Mouse (Mus musculus): ENCODE measurements at regions not wholly inside any gene's neighbourhood (a gene's known extent, or its start where the extent isn't known, plus 50 kb on each side); places are given as distances from the start of the nearest gene placed in this dataset.

DNA sequence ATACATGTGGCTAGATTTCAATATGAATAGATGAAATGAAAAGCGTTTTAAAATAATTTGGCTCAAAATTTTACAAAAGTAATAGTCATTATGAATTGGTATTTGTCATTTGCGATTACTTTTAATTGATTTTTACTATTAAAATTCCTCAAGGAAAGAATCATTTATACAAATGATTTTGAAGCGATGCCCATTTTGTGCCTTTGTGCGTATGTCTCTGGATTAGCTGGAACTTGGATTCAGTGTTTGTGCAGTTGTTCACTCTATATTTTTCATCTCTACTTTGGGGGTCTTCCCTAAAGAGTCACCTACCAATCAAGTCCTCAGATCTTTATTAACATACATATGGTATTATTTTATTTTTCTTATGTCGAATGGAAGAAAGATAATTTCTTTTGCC, 274.3 kb downstream of the Ptprc start:
- Histone ChIP-seq H3K9me3 (replicated peaks; ENCODE audit: control insufficient read depth, low read length) (no peaks in the 10 kb centered on the region), H3K9ac (ENCODE audit: low read depth, low read length) (no peak overlapping the region), H3K36me3 (ENCODE audit: control insufficient read depth, insufficient read depth) (no peaks in the 10 kb centered on the region), H3K4me2 (ENCODE audit: low read depth, low read length) (peak overlapping the region; percentile 79), H3K4me1 (ENCODE audit: control insufficient read depth, low read depth, low read length) (no peaks in the 10 kb centered on the region; the same call in none of the 2 replicates), H3K27me3 (ENCODE audit: control insufficient read depth, insufficient read depth, low read depth, low read length) (no peaks in the 10 kb centered on the region), H3K4me3 (ENCODE audit: low read depth, low read length) (no peak overlapping the region; the same call in 1 of the 2 replicates), H3K27ac (ENCODE audit: low read length) (no peak overlapping the region)
- ATAC-seq (ENCODE audit: low read depth): no peak
- WGBS (ENCODE audit: insufficient replicate concordance): 61% methylated on average over 5 of the region's 5 CpGs

DNA sequence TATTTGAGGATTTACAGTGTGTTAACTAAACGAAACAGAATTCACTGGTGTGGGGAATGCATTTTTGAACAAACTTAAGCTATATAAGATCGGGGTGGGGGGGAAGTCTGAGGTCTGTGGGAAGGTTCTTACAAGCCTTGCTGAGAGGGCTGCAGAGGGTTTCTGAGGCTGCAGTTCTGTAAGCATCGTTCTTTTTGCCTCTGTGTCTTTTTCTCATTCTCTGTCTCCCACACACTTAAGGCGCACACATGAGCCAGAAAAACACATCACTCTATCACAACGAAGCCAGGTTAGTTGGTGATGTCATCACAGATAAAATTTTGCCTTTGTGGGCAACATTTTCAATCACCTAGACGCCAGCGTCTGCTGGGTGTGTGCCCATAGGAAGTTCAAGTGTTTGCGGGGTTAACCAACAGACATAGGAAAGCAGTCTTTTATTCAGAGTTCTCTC, 274.9 kb downstream of the Ptprc start:
- WGBS (ENCODE audit: insufficient replicate concordance): 10% methylated on average over 8 of the region's 8 CpGs
- Histone ChIP-seq H3K27ac (ENCODE audit: low read length) (no peak overlapping the region), H3K27me3 (ENCODE audit: control insufficient read depth, insufficient read depth, low read depth, low read length) (no peaks in the 10 kb centered on the region), H3K9ac (ENCODE audit: low read depth, low read length) (peak overlapping the region; percentile 48), H3K36me3 (ENCODE audit: control insufficient read depth, insufficient read depth) (no peaks in the 10 kb centered on the region), H3K4me2 (ENCODE audit: low read depth, low read length) (peak overlapping the region; percentile 79), H3K4me1 (ENCODE audit: control insufficient read depth, low read depth, low read length) (no peaks in the 10 kb centered on the region; the same call in none of the 2 replicates), H3K4me3 (ENCODE audit: low read depth, low read length) (peak overlapping the region; percentile 58), H3K9me3 (replicated peaks; ENCODE audit: control insufficient read depth, low read length) (no peaks in the 10 kb centered on the region)
- no peak for ATAC-seq (ENCODE audit: low read depth)

- peak overlapping the region; percentile 48; the same call in 1 of the 2 replicates for H3K27ac ChIP-seq (ENCODE audit: low read length)
- no peaks in the 10 kb centered on the region for H3K9me3 ChIP-seq (replicated peaks; ENCODE audit: control insufficient read depth, low read length)
- H3K36me3 ChIP-seq (ENCODE audit: control insufficient read depth, insufficient read depth): no peaks in the 10 kb centered on the region
- H3K9ac ChIP-seq (ENCODE audit: low read depth, low read length): peak overlapping the region; percentile 48
- H3K4me2 ChIP-seq (ENCODE audit: low read depth, low read length): peak overlapping the region; percentile 79
- H3K4me1 ChIP-seq (ENCODE audit: control insufficient read depth, low read depth, low read length): no peaks in the 10 kb centered on the region; the same call in none of the 2 replicates
- peak; percentile 16; the same call in 1 of the 2 replicates for ATAC-seq (ENCODE audit: low read depth)
- 3% methylated on average over 14 of the region's 14 CpGs for WGBS (ENCODE audit: insufficient replicate concordance)
- H3K4me3 ChIP-seq (ENCODE audit: low read depth, low read length): peak overlapping the region; percentile 58
- no peaks in the 10 kb centered on the region for H3K27me3 ChIP-seq (ENCODE audit: control insufficient read depth, insufficient read depth, low read depth, low read length)
Observed at GRCm38 (mm10) chr1:137899916-137900601, 275.4 kb downstream of the Ptprc start.

DNA sequence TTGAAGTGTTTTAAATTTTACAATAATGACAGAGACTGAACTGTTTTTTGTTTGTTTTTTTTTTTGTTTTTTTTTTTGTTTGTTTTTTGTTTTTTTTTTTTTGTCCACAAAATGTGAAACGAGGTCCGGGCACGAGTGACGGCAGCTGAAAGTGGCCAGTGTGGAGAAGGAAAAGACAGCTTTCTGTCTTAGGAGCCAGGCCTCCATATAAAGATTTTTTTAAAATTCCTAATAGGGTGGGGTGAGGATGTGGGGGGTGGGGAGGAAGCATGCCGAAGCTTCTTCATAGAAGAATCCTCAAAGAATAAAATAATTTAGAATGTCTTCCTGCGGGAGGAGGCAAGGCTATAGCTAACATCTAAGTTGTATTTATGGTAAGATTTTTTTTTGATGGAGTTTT, 276.2 kb downstream of the Ptprc start:
- Histone ChIP-seq H3K27me3 (ENCODE audit: control insufficient read depth, insufficient read depth, low read depth, low read length) (no peaks in the 10 kb centered on the region), H3K36me3 (ENCODE audit: control insufficient read depth, insufficient read depth) (no peaks in the 10 kb centered on the region), H3K4me2 (ENCODE audit: low read depth, low read length) (peak overlapping the region; percentile 79), H3K9ac (ENCODE audit: low read depth, low read length) (peak overlapping the region; percentile 28; the same call in 1 of the 2 replicates), H3K27ac (ENCODE audit: low read length) (no peak overlapping the region; the same call in 1 of the 2 replicates), H3K4me1 (ENCODE audit: control insufficient read depth, low read depth, low read length) (no peaks in the 10 kb centered on the region; the same call in none of the 2 replicates), H3K4me3 (ENCODE audit: low read depth, low read length) (peak overlapping the region; percentile 66), H3K9me3 (replicated peaks; ENCODE audit: control insufficient read depth, low read length) (no peaks in the 10 kb centered on the region)
- ATAC-seq (ENCODE audit: low read depth): no peak
- 6% methylated on average over 6 of the region's 6 CpGs for WGBS (ENCODE audit: insufficient replicate concordance)

DNA sequence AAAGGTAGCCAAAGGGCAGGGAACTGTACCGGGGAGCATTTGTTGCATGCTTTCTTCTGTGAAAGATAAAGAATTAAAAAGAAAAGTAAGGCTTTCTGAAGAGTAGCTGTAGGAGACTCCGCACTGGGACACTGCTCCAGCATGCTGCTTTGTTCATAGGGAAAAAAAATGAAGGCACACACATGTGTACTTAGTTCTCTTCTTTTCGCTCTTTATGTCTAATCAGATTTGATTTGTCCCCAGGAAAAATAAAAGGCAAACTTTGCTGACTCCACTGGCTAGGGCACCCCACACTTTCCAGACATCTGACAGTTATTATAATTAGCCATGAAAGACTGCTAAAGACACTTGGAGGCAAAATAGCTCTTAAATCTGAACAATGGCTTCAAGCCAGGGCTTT, 276.6 kb downstream of the Ptprc start:
- H3K4me1 ChIP-seq (ENCODE audit: control insufficient read depth, low read depth, low read length): no peaks in the 10 kb centered on the region; the same call in none of the 2 replicates
- H3K27ac ChIP-seq (ENCODE audit: low read length): peak overlapping the region; percentile 80
- no peaks in the 10 kb centered on the region for H3K36me3 ChIP-seq (ENCODE audit: control insufficient read depth, insufficient read depth)
- no peaks in the 10 kb centered on the region for H3K9me3 ChIP-seq (replicated peaks; ENCODE audit: control insufficient read depth, low read length)
- 3% methylated on average over 3 of the region's 3 CpGs for WGBS (ENCODE audit: insufficient replicate concordance)
- peak overlapping the region; percentile 57 for H3K9ac ChIP-seq (ENCODE audit: low read depth, low read length)
- H3K4me2 ChIP-seq (ENCODE audit: low read depth, low read length): peak overlapping the region; percentile 79
- H3K27me3 ChIP-seq (ENCODE audit: control insufficient read depth, insufficient read depth, low read depth, low read length): no peaks in the 10 kb centered on the region
- H3K4me3 ChIP-seq (ENCODE audit: low read depth, low read length): peak overlapping the region; percentile 66
- ATAC-seq (ENCODE audit: low read depth): 0 out of 2 replicates have a peak, but pooled peaks have one; percentile 27

DNA sequence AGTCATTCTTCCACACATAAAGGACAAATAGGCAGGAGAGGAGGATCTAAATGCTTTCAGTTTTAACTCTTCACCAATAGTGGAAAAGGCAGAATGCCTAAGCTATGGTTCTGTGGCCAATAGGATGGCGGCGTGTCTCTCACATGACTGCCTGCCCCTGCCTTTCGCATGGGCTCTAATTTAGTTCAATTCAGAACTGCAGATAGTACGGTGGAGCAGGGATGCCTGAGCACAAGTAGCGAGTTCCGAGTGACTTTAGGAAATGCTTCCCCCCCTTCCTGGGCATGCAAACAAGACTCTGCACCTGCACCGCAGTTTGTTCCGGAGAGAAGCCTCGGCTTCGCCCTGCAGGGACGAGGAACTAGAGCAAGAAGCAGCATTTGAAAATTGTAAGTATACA, 277.1 kb downstream of the Ptprc start:
- no peaks in the 10 kb centered on the region for H3K9me3 ChIP-seq (replicated peaks; ENCODE audit: control insufficient read depth, low read length)
- H3K4me3 ChIP-seq (ENCODE audit: low read depth, low read length): peak overlapping the region; percentile 66
- H3K4me2 ChIP-seq (ENCODE audit: low read depth, low read length): peak overlapping the region; percentile 79
- H3K9ac ChIP-seq (ENCODE audit: low read depth, low read length): peak overlapping the region; percentile 57
- ATAC-seq (ENCODE audit: low read depth): peak; percentile 95
- peak overlapping the region; percentile 80 for H3K27ac ChIP-seq (ENCODE audit: low read length)
- no peaks in the 10 kb centered on the region; the same call in none of the 2 replicates for H3K4me1 ChIP-seq (ENCODE audit: control insufficient read depth, low read depth, low read length)
- H3K36me3 ChIP-seq (ENCODE audit: control insufficient read depth, insufficient read depth): no peaks in the 10 kb centered on the region
- no peaks in the 10 kb centered on the region for H3K27me3 ChIP-seq (ENCODE audit: control insufficient read depth, insufficient read depth, low read depth, low read length)
- WGBS (ENCODE audit: insufficient replicate concordance): under 1% methylated on average over 11 of the region's 11 CpGs

- Histone ChIP-seq H3K9me3 (replicated peaks; ENCODE audit: control insufficient read depth, low read length) (no peaks in the 10 kb centered on the region), H3K4me3 (ENCODE audit: low read depth, low read length) (no peak overlapping the region), H3K4me1 (ENCODE audit: control insufficient read depth, low read depth, low read length) (no peaks in the 10 kb centered on the region), H3K36me3 (ENCODE audit: control insufficient read depth, insufficient read depth) (no peaks in the 10 kb centered on the region), H3K27ac (ENCODE audit: low read length) (no peak overlapping the region), H3K27me3 (ENCODE audit: control insufficient read depth, insufficient read depth, low read depth, low read length) (no peaks in the 10 kb centered on the region), H3K9ac (ENCODE audit: low read depth, low read length) (no peak overlapping the region), H3K4me2 (ENCODE audit: low read depth, low read length) (no peak overlapping the region)
- WGBS (ENCODE audit: insufficient replicate concordance): 36% methylated on average over 3 of the region's 3 CpGs
- no peak for ATAC-seq (ENCODE audit: low read depth)
Observed at GRCm38 (mm10) chr1:137881656-137882055, 293.9 kb downstream of the Ptprc start.

- no peak overlapping the region for H3K4me2 ChIP-seq (ENCODE audit: low read depth, low read length)
- H3K4me3 ChIP-seq (ENCODE audit: low read depth, low read length): no peak overlapping the region
- no peaks in the 10 kb centered on the region for H3K4me1 ChIP-seq (ENCODE audit: control insufficient read depth, low read depth, low read length)
- 34% methylated on average over 2 of the region's 2 CpGs for WGBS (ENCODE audit: insufficient replicate concordance)
- no peak overlapping the region for H3K9ac ChIP-seq (ENCODE audit: low read depth, low read length)
- H3K36me3 ChIP-seq (ENCODE audit: control insufficient read depth, insufficient read depth): no peaks in the 10 kb centered on the region
- H3K9me3 ChIP-seq (replicated peaks; ENCODE audit: control insufficient read depth, low read length): no peaks in the 10 kb centered on the region
- no peaks in the 10 kb centered on the region for H3K27me3 ChIP-seq (ENCODE audit: control insufficient read depth, insufficient read depth, low read depth, low read length)
- no peak overlapping the region for H3K27ac ChIP-seq (ENCODE audit: low read length)
- no peak for ATAC-seq (ENCODE audit: low read depth)
Observed at GRCm38 (mm10) chr1:137874361-137874760, 301.1 kb downstream of the Ptprc start.

DNA sequence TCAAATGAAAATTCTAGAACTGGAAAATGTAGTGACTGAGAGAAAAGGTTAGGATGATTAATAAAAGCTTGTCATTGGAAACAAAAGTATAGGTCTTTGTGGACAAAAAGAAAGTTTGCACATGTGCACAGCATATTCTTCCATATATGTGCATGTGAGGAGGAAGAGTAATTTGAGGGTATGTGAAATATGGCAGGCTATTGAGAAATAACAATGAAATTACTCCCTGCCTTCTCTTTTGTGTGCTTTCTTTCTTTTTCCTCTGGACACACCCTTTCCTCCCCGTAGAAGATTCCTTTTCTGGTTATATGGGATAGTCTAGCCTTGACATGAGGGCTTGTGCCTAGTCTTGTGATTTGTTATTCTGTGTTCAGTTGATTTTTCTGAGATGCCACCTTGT, 301.9 kb downstream of the Ptprc start:
- Histone ChIP-seq H3K9ac (ENCODE audit: low read depth, low read length) (no peak overlapping the region), H3K4me3 (ENCODE audit: low read depth, low read length) (no peak overlapping the region), H3K9me3 (replicated peaks; ENCODE audit: control insufficient read depth, low read length) (no peaks in the 10 kb centered on the region), H3K4me2 (ENCODE audit: low read depth, low read length) (no peak overlapping the region), H3K4me1 (ENCODE audit: control insufficient read depth, low read depth, low read length) (no peaks in the 10 kb centered on the region), H3K36me3 (ENCODE audit: control insufficient read depth, insufficient read depth) (no peaks in the 10 kb centered on the region), H3K27ac (ENCODE audit: low read length) (no peak overlapping the region), H3K27me3 (ENCODE audit: control insufficient read depth, insufficient read depth, low read depth, low read length) (no peaks in the 10 kb centered on the region)
- no peak for ATAC-seq (ENCODE audit: low read depth)
- 39% methylated on average over 1 of the region's 1 CpGs for WGBS (ENCODE audit: insufficient replicate concordance)

Measured in liver, embryonic 16.5 days (tissue).